Mouse (Mus musculus): ENCODE measurements around the gene Xrcc5. TPM values are rescaled to one million over a fixed set of nuclear protein-coding genes. Genes with fewer than 3 reads are reported as not detected.

Gene Xrcc5
- total RNA-seq, 2 experiments from 2014 or later = 18.5 to 20.5 TPM

GRCm38 (mm10) chr1:72373648-72374047, 66.4 kb downstream of the Xrcc5 start:
- intact Hi-C loops (cut with DNase I) = no loop called here
- no peak for DNase-seq
- Histone ChIP-seq H3K27ac (no peak overlapping the region), H3K4me3 (no peak overlapping the region)
- no peak for TF ChIP-seq CTCF (IDR thresholded peaks at IDR 0.05)

- no peak for TF ChIP-seq CTCF (IDR thresholded peaks at IDR 0.05)
- no peak overlapping the region for H3K27ac ChIP-seq
- no peak for DNase-seq
- no peak overlapping the region for H3K4me3 ChIP-seq
- intact Hi-C loops (cut with DNase I) = no loop called here
Observed at GRCm38 (mm10) chr1:72374049-72374448, 66.8 kb downstream of the Xrcc5 start.

- intact Hi-C loops (cut with DNase I) = no loop called here
- no peak overlapping the region for H3K27ac ChIP-seq
- TF ChIP-seq CTCF (IDR thresholded peaks at IDR 0.05) = no peak
- H3K4me3 ChIP-seq = no peak overlapping the region
- no peak for DNase-seq
Observed at GRCm38 (mm10) chr1:72378151-72378550, 70.9 kb downstream of the Xrcc5 start.

GRCm38 (mm10) chr1:72379752-72380353, 72.6 kb downstream of the Xrcc5 start:
- H3K27ac ChIP-seq = no peak overlapping the region
- DNase-seq = no peak
- H3K4me3 ChIP-seq = no peak overlapping the region
- no peak for TF ChIP-seq CTCF (IDR thresholded peaks at IDR 0.05)
- intact Hi-C loops (cut with DNase I) = no loop called here

DNA sequence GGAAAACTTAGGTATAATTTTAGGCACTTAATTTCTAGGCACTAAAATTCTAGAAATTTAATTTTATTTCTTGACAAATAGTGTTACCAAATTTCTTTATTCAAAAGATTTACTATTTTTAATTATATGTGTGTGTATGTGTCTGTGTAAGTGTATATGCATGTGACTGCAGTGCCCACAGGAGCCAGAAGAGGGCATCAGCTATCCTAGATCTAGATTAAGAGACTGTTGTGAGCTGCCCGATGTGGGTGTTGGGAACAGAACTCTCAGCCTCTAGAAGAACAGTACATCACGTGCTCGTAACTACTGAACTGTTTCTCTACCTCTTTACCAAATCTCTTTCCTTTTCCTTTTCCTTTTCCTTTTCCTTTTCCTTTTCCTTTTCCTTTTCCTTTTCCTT, 73.3 kb downstream of the Xrcc5 start:
- peak; percentile 23; the same call in 1 of the 2 replicates for TF ChIP-seq CTCF (IDR thresholded peaks at IDR 0.05)
- intact Hi-C loops (cut with DNase I) = no loop called here
- no peak for DNase-seq
- no peak overlapping the region for H3K27ac ChIP-seq
- no peak overlapping the region for H3K4me3 ChIP-seq

- Histone ChIP-seq H3K4me3 (no peak overlapping the region), H3K27ac (no peak overlapping the region)
- no peak for TF ChIP-seq CTCF (IDR thresholded peaks at IDR 0.05)
- no peak for DNase-seq
- intact Hi-C loops (cut with DNase I) = no loop called here
Observed at GRCm38 (mm10) chr1:72383056-72383455, 75.8 kb downstream of the Xrcc5 start.

- intact Hi-C loops (cut with DNase I) = no loop called here
- no peak for TF ChIP-seq CTCF (IDR thresholded peaks at IDR 0.05)
- no peak for DNase-seq
- H3K4me3 ChIP-seq = no peak overlapping the region
- H3K27ac ChIP-seq = no peak overlapping the region
Observed at GRCm38 (mm10) chr1:72383651-72384050, 76.4 kb downstream of the Xrcc5 start.

DNA sequence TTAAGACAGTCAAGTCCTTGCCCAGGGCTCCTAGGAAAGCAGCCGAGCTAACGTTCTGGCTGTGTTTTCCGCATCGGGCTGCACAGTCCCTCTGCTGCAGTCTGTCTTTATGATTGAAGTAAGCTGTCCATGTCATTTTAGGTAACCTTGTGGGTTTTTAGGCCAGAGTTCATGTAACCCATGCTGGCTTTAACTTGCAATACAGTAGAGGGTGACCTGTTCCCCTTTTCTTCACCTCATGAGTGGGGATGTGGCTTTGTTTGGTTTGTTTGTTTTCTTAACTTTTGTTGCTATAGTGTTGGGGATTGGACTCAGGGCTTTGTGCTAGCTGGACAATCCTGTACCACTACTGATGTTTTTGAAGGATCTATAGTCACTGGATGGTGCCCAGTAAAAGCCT, 83.2 kb downstream of the Xrcc5 start:
- no peak for DNase-seq
- intact Hi-C loops (cut with DNase I) = no loop called here
- Histone ChIP-seq H3K4me3 (no peak overlapping the region), H3K27ac (no peak overlapping the region)
- TF ChIP-seq CTCF (IDR thresholded peaks at IDR 0.05) = no peak

DNA sequence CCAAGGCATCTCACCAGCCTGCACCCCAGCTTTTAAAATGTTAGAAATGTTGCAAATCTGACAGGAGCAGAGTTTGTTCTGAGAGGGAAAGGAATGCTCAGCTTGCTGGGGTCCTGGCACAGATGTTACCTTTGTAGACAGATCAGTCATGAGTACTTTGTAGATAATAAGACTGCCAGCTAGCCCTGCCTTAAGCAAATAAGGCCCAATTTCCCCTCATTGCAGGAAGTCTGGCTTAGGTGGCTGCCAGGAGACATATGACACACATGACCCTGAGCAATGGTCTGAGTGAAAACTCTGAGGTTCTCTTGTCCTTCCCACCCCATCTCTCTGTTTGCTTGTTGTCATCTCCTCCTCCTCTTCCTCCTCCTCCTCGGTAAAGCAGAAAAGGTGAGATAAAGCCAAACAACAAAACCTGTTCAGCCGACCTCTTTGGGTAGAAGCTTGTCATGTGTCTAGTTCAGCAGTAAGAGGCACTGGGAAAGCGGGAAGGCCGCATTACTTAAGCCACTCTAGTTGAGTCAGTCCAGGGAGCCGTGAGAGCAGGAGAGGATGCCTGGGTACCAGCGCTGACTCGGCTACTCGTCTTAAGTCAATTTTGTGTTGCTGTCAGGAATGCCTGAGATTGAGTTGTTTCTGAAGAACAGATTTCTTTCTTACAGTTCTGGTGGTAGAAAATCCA, 92.6 kb downstream of the Xrcc5 start:
- DNase-seq = no peak
- H3K27ac ChIP-seq = no peak overlapping the region
- intact Hi-C loops (cut with DNase I) = no loop called here
- no peak overlapping the region for H3K4me3 ChIP-seq
- no peak for TF ChIP-seq CTCF (IDR thresholded peaks at IDR 0.05)

GRCm38 (mm10) chr1:72400616-72401015, 93.4 kb downstream of the Xrcc5 start:
- H3K4me3 ChIP-seq = no peak overlapping the region
- no peak overlapping the region for H3K27ac ChIP-seq
- no peak for TF ChIP-seq CTCF (IDR thresholded peaks at IDR 0.05)
- DNase-seq = no peak
- intact Hi-C loops (cut with DNase I) = no loop called here

DNA sequence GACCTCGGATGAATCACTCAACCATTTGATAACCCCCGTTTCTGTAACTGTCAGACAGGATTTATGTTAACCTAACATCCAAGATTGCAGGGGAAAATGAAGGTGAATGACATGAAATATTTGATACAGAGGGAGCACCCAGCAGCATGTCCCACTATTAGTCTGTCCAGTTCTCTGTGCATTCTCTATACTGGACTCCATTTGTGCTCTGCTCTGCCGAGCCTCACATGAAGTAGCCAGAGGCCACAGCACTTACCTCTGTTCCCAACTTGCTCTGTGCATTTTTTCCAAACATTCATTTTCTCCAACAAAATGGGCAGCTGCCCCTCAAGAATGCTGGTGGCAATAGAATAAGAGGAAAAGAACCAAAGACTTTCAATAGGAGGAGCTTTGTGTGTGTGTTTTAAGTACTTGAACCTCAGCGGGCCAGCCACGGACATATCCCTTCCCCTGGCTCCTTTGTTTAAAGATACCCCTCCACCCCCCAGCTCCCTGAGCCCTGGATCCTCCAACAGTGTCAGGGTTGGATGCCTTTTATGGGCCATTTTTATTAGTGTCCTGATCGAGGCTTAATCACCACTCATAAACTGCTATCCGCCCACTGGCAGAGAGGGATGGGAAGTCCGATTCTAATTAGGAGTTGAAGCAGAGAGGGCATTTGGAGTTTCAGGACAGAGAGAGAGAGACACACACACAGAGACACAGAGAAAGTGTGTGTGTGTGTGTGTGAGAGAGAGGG, 94.3 kb downstream of the Xrcc5 start:
- DNase-seq = no peak
- intact Hi-C loops (cut with DNase I) = no loop called here
- TF ChIP-seq CTCF (IDR thresholded peaks at IDR 0.05) = no peak
- Histone ChIP-seq H3K27ac (no peak overlapping the region), H3K4me3 (no peak overlapping the region)

GRCm38 (mm10) chr1:72406505-72407079, 99.4 kb downstream of the Xrcc5 start:
- Histone ChIP-seq H3K4me3 (no peak overlapping the region), H3K27ac (no peak overlapping the region)
- DNase-seq = no peak
- intact Hi-C loops (cut with DNase I) = no loop called here
- TF ChIP-seq CTCF (IDR thresholded peaks at IDR 0.05) = no peak

GRCm38 (mm10) chr1:72409936-72410335, 102.7 kb downstream of the Xrcc5 start:
- H3K27ac ChIP-seq = no peak overlapping the region

More at GRCm38 (mm10) chr1:72409936-72410335, 102.7 kb downstream of the Xrcc5 start:
- H3K4me3 ChIP-seq = no peak overlapping the region
- TF ChIP-seq CTCF (IDR thresholded peaks at IDR 0.05) = no peak
- DNase-seq = no peak
- intact Hi-C loops (cut with DNase I) = no loop called here
